Mouse (Mus musculus): ENCODE results near the gene Slc6a18.

The Slc6a18 gene

DNA sequence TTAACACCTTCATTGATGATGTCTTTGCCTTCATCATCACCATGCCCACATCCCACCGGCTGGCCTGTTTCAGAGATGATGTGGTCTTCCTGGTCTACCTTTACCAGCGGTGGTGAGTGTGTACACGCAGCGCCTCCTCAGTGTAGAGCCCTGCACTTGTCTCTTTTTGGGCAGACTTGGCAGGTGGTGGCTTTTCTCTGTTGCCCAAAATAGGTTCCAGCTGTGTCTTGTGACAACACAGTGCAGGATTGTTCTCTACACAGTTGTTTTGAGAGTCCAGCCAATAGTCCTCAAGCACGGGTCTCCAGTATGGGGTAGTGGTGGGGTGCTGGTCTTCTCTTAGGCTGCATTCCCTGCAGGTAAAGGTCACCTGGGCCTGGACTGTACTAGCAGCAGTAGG, 59.4 kb downstream of the Slc6a18 start:
- no peak for ATAC-seq (ENCODE audit: insufficient number of reproducible peaks, low FRiP score, low TSS enrichment)

Measured in cerebellum, adult (tissue).